Mouse (Mus musculus): Measurements from ENCODE around the gene Zfp800. TPM values are rescaled to one million over a fixed set of nuclear protein-coding genes. Genes with fewer than 3 reads are reported as not detected.
A peak's percentile ranks its signal among the peaks of the same experiment; 100 is the strongest.

Gene Zfp800
- polyA plus RNA-seq, 1 experiment from 2014 or later: 23.2 TPM

DNA sequence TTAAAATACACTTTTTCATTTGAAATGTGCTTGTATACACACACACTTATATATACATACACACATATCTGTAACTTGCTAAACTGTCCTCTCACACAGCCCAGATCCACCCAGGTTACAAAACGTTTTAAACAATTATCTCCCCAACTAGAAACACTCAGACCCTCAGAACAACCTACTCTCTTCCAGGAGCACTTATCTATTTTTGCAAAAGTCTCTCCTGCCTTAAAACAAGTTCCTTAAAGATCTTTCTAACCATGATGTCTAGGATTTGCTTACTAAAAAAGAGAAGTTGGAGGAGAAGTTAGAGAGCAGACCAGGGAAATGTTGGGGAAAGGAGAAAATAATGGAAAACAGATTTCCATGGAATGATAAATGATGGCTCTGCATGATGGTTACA is 139.4 kb downstream of the Zfp800 start:
- Histone ChIP-seq H3K4me3 (ENCODE audit: low read length) (no peak overlapping the region), H3K27me3 (replicated peaks; ENCODE audit: control insufficient read depth, insufficient read depth, low read length) (no peaks in the 10 kb centered on the region), H3K27ac (ENCODE audit: low read length) (no peak overlapping the region), H3K4me2 (ENCODE audit: low read depth, low read length) (no peak overlapping the region), H3K9me3 (ENCODE audit: control insufficient read depth, low read length) (no peaks in the 10 kb centered on the region), H3K9ac (ENCODE audit: low read depth, low read length) (no peak overlapping the region), H3K4me1 (ENCODE audit: control insufficient read depth, insufficient read depth, low read length) (peaks cover 4% of the 10 kb centered on the region), H3K36me3 (ENCODE audit: control insufficient read depth, insufficient read depth, low read length) (no peaks in the 10 kb centered on the region)
- no peak for ATAC-seq
- 52% methylated on average over 1 of the region's 1 CpGs for WGBS

DNA sequence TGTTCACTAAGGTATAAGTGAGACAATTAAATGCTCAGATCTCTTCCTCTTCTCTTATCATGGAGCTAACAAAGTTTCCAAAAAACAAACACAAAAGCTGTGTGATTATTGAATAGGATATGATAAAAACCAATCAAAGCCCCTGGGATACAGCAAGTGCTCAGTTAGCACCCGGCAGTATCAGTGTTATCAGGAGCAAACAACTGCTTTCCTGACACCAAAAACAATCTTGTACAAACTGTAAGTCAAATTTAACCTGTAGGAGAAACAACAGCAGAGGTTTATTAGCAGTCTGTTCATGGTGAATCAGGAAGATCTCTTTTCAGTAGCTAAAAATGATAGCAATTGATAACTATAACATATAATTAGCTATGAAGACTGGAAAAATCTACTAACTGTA is 140.0 kb downstream of the Zfp800 start:
- H3K4me1 ChIP-seq (ENCODE audit: control insufficient read depth, insufficient read depth, low read length): peaks cover 4% of the 10 kb centered on the region
- H3K9ac ChIP-seq (ENCODE audit: low read depth, low read length): no peak overlapping the region
- H3K9me3 ChIP-seq (ENCODE audit: control insufficient read depth, low read length): no peaks in the 10 kb centered on the region
- no peaks in the 10 kb centered on the region for H3K27me3 ChIP-seq (replicated peaks; ENCODE audit: control insufficient read depth, insufficient read depth, low read length)
- WGBS: 60% methylated on average over 1 of the region's 1 CpGs
- no peak overlapping the region for H3K4me3 ChIP-seq (ENCODE audit: low read length)
- ATAC-seq: no peak
- H3K36me3 ChIP-seq (ENCODE audit: control insufficient read depth, insufficient read depth, low read length): no peaks in the 10 kb centered on the region
- H3K27ac ChIP-seq (ENCODE audit: low read length): no peak overlapping the region
- no peak overlapping the region for H3K4me2 ChIP-seq (ENCODE audit: low read depth, low read length)

DNA sequence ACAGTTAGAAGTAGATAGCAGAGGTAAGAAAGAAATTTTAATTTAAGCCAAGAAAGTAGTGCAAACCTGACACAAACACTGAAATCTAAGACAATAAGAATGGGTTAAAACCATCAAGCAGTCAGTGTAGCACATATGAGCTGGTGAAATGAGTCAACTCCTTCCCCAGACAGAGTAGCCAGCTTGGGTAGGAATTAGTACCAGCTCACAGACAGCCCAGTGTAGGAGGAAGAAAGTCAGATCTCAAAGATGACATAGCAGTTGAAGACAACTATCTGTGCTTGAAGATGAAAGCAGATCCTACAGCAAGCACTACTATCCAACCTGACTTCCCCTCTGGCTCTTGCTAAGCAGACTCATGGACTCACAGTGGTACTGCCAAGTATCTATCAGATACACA is 145.0 kb downstream of the Zfp800 start:
- no peak overlapping the region for H3K4me2 ChIP-seq (ENCODE audit: low read depth, low read length)
- no peak for ATAC-seq
- no peak overlapping the region for H3K27ac ChIP-seq (ENCODE audit: low read length)
- no peaks in the 10 kb centered on the region for H3K36me3 ChIP-seq (ENCODE audit: control insufficient read depth, insufficient read depth, low read length)
- no peaks in the 10 kb centered on the region for H3K4me1 ChIP-seq (ENCODE audit: control insufficient read depth, insufficient read depth, low read length)
- H3K27me3 ChIP-seq (replicated peaks; ENCODE audit: control insufficient read depth, insufficient read depth, low read length): no peaks in the 10 kb centered on the region
- H3K9me3 ChIP-seq (ENCODE audit: control insufficient read depth, low read length): no peaks in the 10 kb centered on the region
- H3K9ac ChIP-seq (ENCODE audit: low read depth, low read length): no peak overlapping the region
- H3K4me3 ChIP-seq (ENCODE audit: low read length): no peak overlapping the region

DNA sequence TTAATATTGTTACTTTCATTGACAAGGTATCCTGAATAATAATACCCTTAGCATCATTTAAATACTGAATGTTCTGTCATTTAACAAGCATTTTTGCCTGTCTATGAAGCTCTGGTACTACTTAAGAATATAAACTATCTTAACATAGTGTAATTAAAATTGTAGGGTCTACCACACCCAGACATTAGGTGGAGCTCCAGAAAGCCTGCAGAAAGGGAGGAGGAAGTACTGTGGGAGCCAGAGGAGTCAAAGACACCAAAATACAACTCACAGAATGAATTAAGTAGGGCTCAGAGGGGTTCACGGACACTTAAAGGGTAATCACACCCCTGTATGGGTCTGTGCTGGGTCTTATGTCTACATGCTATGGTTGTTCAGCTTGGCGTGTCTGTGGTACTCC is 149.6 kb downstream of the Zfp800 start:
- Histone ChIP-seq H3K36me3 (ENCODE audit: control insufficient read depth, insufficient read depth, low read length) (peaks cover 2% of the 10 kb centered on the region; the same call in 1 of the 2 replicates), H3K4me2 (ENCODE audit: low read depth, low read length) (no peak overlapping the region), H3K9ac (ENCODE audit: low read depth, low read length) (no peak overlapping the region), H3K4me3 (ENCODE audit: low read length) (no peak overlapping the region), H3K9me3 (ENCODE audit: control insufficient read depth, low read length) (no peaks in the 10 kb centered on the region), H3K4me1 (ENCODE audit: control insufficient read depth, insufficient read depth, low read length) (no peaks in the 10 kb centered on the region), H3K27ac (ENCODE audit: low read length) (no peak overlapping the region), H3K27me3 (replicated peaks; ENCODE audit: control insufficient read depth, insufficient read depth, low read length) (no peaks in the 10 kb centered on the region)
- 87% methylated on average over 2 of the region's 2 CpGs for WGBS
- ATAC-seq: no peak

DNA sequence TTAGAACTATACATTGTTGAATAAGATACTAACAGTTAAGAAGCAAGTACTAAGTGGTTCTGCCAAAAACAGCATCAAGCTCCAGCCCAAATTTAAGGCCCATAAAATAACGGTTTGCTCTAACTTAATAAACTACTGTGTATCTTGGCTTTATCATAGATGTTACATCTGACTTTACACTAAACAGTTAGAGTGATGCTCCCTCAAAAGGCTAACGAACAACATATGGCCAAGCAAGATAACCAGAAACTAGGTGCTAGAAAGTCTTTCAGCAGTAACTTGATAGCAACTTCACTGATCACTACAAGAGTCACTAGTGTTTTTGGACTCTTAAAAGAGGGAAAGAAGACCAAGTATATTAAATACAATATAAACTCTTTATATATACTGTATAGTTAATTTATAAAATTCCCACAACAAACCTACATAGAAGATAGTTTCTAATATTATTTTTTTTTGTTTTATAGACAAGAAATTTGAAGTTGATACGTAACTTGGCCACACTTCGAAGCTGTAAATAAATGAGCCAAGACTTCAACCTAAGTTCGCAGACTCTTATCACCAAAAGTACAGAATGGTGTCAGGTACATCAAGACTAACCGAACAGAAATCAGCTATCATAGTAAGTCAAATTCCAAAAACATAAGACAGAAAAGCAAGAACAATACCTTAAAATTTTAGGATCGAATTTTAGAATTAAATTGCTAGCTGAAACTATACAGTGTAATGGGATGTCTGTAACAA is 165.0 kb downstream of the Zfp800 start:
- H3K4me3 ChIP-seq (ENCODE audit: low read length): no peak overlapping the region
- 0 out of 2 replicates have a peak, but pooled peaks cover 3% of the 10 kb centered on the region for H3K36me3 ChIP-seq (ENCODE audit: control insufficient read depth, insufficient read depth, low read length)
- WGBS: 91% methylated on average over 7 of the region's 7 CpGs
- no peaks in the 10 kb centered on the region for H3K9me3 ChIP-seq (ENCODE audit: control insufficient read depth, low read length)
- no peaks in the 10 kb centered on the region for H3K4me1 ChIP-seq (ENCODE audit: control insufficient read depth, insufficient read depth, low read length)
- no peak overlapping the region for H3K4me2 ChIP-seq (ENCODE audit: low read depth, low read length)
- no peaks in the 10 kb centered on the region for H3K27me3 ChIP-seq (replicated peaks; ENCODE audit: control insufficient read depth, insufficient read depth, low read length)
- peak; percentile 62; the same call in 1 of the 2 replicates for ATAC-seq
- no peak overlapping the region for H3K9ac ChIP-seq (ENCODE audit: low read depth, low read length)
- no peak overlapping the region for H3K27ac ChIP-seq (ENCODE audit: low read length)

DNA sequence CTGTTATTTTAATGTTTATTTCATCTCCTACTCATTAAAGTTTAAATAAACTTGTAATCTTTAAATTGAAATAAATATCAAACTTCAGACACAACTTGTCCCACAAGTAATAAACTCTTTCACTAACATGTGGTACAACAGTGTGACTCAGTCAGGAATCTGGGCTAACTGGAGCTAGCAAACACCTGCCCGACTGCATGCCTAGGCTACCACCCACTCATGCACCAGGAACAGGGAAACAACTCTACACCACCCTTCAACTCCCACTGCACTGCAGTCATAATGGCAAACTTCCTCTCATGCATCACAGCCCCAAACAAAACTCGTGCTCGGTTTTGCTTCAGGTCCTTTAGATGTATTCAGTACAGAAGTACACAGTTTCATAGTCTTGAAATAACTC is 169.7 kb downstream of the Zfp800 start:
- Histone ChIP-seq H3K4me2 (ENCODE audit: low read depth, low read length) (no peak overlapping the region), H3K36me3 (ENCODE audit: control insufficient read depth, insufficient read depth, low read length) (no peaks in the 10 kb centered on the region), H3K27me3 (replicated peaks; ENCODE audit: control insufficient read depth, insufficient read depth, low read length) (no peaks in the 10 kb centered on the region), H3K27ac (ENCODE audit: low read length) (no peak overlapping the region), H3K9me3 (ENCODE audit: control insufficient read depth, low read length) (no peaks in the 10 kb centered on the region), H3K9ac (ENCODE audit: low read depth, low read length) (no peak overlapping the region), H3K4me1 (ENCODE audit: control insufficient read depth, insufficient read depth, low read length) (no peaks in the 10 kb centered on the region), H3K4me3 (ENCODE audit: low read length) (no peak overlapping the region)
- WGBS: 78% methylated on average over 3 of the region's 3 CpGs
- no peak for ATAC-seq

DNA sequence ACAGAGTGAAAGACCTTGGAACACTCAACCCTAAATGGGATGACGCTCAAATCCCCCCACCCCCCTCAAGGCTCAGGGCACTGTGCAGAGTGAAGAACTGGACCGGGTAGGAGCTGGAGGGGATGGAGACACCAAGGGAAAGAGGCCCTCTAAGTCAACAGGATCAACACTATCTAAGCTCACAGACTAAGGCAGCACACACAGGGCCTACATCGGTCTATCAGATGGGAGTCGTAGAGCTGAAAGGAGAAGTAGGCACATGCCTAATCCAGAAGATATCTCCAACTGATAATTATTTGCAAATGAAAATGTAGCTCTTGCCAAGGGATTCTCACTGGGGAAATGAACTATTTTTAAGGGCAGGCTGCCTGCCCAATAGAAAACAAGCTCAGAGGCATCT is 176.8 kb downstream of the Zfp800 start:
- Histone ChIP-seq H3K9ac (ENCODE audit: low read depth, low read length) (no peak overlapping the region), H3K4me2 (ENCODE audit: low read depth, low read length) (no peak overlapping the region), H3K4me1 (ENCODE audit: control insufficient read depth, insufficient read depth, low read length) (no peaks in the 10 kb centered on the region), H3K9me3 (ENCODE audit: control insufficient read depth, low read length) (no peaks in the 10 kb centered on the region), H3K36me3 (ENCODE audit: control insufficient read depth, insufficient read depth, low read length) (no peaks in the 10 kb centered on the region), H3K4me3 (ENCODE audit: low read length) (no peak overlapping the region), H3K27ac (ENCODE audit: low read length) (no peak overlapping the region), H3K27me3 (replicated peaks; ENCODE audit: control insufficient read depth, insufficient read depth, low read length) (no peaks in the 10 kb centered on the region)
- ATAC-seq: no peak
- WGBS: 88% methylated on average over 4 of the region's 4 CpGs

DNA sequence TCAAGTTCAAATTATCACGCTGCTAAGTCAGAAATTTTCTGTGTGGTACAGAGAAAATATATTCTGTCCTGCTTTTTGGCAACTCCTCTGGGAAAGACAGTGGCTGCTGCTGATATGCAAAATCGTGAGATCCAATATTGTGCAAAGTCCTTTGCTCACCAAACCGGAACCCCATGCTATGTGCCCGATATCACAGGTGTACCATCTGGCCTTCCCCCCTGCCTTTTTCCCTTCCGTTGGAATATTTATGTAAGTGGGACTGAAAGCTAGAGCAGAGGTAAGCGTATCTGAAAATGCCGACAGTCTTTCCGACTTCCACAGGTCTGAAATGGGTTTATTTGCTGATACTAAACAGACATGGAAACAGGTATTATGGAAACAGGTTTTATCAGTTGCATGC is 179.4 kb downstream of the Zfp800 start:
- Histone ChIP-seq H3K27ac (ENCODE audit: low read length) (no peak overlapping the region), H3K4me3 (ENCODE audit: low read length) (no peak overlapping the region), H3K36me3 (ENCODE audit: control insufficient read depth, insufficient read depth, low read length) (no peaks in the 10 kb centered on the region), H3K9ac (ENCODE audit: low read depth, low read length) (no peak overlapping the region), H3K9me3 (ENCODE audit: control insufficient read depth, low read length) (no peaks in the 10 kb centered on the region), H3K4me1 (ENCODE audit: control insufficient read depth, insufficient read depth, low read length) (no peaks in the 10 kb centered on the region), H3K4me2 (ENCODE audit: low read depth, low read length) (no peak overlapping the region), H3K27me3 (replicated peaks; ENCODE audit: control insufficient read depth, insufficient read depth, low read length) (no peaks in the 10 kb centered on the region)
- ATAC-seq: no peak
- 83% methylated on average over 8 of the region's 8 CpGs for WGBS

DNA sequence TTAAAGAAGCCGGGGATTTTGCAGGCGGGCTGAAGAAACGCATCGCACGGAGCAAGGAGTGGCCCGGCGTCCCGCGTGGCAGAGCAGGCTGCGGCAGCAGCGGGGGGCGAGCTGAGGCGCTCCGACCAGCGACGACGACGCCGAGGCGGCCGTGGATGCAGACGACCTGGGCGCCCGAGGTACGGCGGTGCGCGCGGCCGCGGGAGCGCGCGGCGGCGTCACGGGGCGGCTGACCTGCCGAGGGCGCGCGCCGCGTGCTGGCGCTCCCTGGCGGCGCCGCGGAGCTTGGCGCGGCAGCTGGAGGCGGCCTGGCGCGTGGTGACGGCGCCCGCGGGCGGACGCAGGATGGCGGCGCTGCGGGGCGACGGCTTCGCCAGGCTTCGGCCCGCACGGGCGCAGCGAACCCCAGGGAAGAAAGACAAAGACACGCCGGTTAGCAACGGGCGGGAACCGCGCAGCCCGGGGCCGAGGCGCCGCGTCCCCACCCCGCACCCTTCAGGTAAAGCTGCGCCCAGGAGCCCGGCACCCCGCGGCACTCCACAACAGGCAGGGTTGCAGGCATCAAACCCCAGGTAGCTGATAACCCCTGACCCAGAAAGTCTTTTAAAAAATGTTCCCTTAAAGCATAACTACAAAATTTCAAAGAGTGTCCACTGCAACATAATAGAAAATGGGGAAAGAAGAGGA is 182.4 kb downstream of the Zfp800 start:
- H3K4me3 ChIP-seq (ENCODE audit: low read length): peak overlapping the region; percentile 69
- no peaks in the 10 kb centered on the region for H3K9me3 ChIP-seq (ENCODE audit: control insufficient read depth, low read length)
- peak; percentile 96 for ATAC-seq
- peak overlapping the region; percentile 83 for H3K9ac ChIP-seq (ENCODE audit: low read depth, low read length)
- H3K4me1 ChIP-seq (ENCODE audit: control insufficient read depth, insufficient read depth, low read length): no peaks in the 10 kb centered on the region
- under 1% methylated on average over 85 of the region's 87 CpGs for WGBS
- H3K36me3 ChIP-seq (ENCODE audit: control insufficient read depth, insufficient read depth, low read length): no peaks in the 10 kb centered on the region
- H3K4me2 ChIP-seq (ENCODE audit: low read depth, low read length): peak overlapping the region; percentile 86
- no peak overlapping the region for H3K27ac ChIP-seq (ENCODE audit: low read length)
- H3K27me3 ChIP-seq (replicated peaks; ENCODE audit: control insufficient read depth, insufficient read depth, low read length): no peaks in the 10 kb centered on the region
